Mouse (Mus musculus): ENCODE measurements around the gene Gpc6.

- no peak for TF ChIP-seq MEF2A (IDR thresholded peaks at IDR 0.05; ENCODE audit: borderline replicate concordance, low read depth, low read length)
- TF ChIP-seq CTCF (conservative IDR thresholded peaks at IDR 0.05 in 1 of 2, IDR thresholded peaks at IDR 0.05 in 1 of 2; ENCODE audit: low read depth in 2 of 2, low read length in 2 of 2), result no peak
- TF ChIP-seq MAZ (IDR thresholded peaks at IDR 0.05; ENCODE audit: low read depth, low read length), result no peak
- TF ChIP-seq JUND (conservative IDR thresholded peaks at IDR 0.05; ENCODE audit: low read depth, low read length), result no peak
- TF ChIP-seq TBP (conservative IDR thresholded peaks at IDR 0.05; ENCODE audit: low read depth, low read length), result no peak
- TF ChIP-seq CHD1 (IDR thresholded peaks at IDR 0.05; ENCODE audit: low read depth, low read length), result no peak
- TF ChIP-seq CHD2 (IDR thresholded peaks at IDR 0.05; ENCODE audit: low read length), result no peak
- no peak for TF ChIP-seq MAX (IDR thresholded peaks at IDR 0.05; ENCODE audit: low read length)
- no peak for TF ChIP-seq MYC (IDR thresholded peaks at IDR 0.05; ENCODE audit: low read depth, low read length)
Measured at GRCm38 (mm10) chr14:117346372-117346885, 421.3 kb downstream of the Gpc6 start.

Measured in CH12.LX (cell line).